Mouse (Mus musculus) lung, postnatal 4 days (tissue): ENCODE data around the gene Mamld1.
"Not testable (repeated sequence)": the region's sequence is repeated elsewhere in the genome, so short reads cannot be mapped to it uniquely, and the experiment has no call there.

ENCODE experiments used
- DNase-seq, 2 experiments: peaks; one replicate each; pipeline ENCODE4 v3.0.0; 2021

Mamld1 gene

DNA sequence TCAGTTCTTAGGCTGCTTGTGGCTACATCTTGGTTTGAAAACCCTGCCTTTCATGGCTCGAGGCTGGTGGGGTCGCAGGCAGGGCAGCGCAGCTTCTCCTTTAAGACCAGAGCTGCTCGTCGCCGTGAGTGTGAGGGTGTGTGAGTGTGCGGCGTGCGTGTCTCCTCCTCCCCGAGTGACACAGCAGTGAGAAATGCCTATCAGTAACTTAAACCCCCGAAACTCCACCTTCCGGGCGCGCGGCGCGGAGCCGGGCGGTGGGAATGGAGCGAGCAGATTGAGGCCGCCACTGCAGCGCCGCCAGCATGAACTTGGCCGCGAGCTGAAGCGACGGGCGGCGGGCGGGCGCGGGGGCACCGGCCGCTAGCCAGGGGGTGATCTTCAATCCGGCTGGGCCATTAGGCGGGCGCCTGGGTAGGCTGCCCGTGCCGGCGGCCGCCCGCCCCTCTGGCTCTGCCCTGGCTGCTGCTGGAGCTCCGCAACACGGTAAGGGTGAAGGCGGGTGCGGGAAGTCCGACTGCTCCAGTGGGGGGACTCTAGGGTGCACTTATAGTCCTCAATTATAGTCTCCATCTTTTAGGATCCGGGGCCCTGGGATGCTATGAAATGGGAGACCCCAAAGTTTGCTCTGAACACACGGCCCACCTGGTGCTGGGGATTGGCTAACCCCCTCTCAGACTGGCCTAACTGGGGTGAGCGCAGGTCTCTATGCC lies at the start of gene Mamld1:
Mamld1 (plus strand) TSS at position 393 of the 713 bp plus-strand sequence.
- DNase-seq = peak; percentile 77 to 88

DNA sequence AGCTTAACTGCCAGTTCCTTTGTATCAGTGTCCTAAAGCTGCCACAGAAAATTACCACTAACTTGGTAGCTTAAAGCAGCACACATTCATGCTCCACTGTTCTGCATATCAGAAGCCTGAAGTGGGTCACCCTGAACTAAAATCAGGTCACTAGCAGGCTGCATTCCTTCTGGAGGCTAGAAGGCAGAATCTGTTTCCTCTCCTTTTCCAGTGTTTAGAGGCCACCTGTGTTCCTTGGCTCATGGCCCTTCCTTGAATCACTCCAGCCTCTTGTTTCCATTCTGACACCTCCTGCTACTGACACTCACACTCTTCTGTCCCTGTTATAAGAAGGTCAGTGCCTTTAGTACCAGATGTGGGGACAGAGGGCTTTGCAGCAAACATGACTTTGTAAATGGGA lies 25.3 kb upstream of the Mamld1 start:
- DNase-seq = no peak

DNA sequence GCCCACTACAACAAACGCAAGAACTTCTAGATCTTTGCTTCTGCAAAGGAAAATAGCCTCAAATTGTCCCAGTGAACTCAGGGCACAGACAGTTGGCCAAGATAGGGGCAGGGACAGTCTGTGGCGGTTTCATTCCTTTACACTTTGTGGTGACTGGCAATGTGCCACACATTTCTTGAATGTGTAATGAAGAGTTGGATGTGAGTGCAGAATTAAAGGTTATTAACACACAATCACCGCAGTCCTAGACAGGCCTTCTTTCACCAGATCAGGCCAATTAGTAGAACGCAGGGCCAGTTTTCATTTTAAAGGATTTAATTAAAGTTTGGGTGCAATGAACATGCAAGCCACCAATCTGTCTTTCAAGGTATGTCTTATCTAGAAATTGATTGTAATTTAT lies 22.0 kb upstream of the Mamld1 start:
- no peak for DNase-seq

DNA sequence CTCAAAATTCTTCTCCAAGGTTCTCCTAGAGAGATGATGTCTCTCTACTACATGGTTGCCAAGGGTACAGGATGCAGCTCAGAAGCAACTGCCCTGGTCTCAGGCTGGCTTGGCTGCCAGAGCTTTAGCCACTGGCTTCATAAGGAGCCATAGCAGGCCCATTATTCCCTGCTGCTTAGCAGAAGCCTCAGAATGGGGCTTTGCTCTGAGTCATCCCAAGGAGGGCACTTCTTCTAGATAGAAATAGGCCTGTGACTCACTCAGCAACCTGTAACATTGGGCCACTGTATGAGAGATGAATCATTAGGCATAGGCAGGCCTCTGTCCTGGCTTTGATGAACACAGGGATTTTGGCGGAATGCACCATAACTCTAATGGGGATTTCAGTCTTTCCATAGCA lies 21.1 kb upstream of the Mamld1 start:
- not testable (repeated sequence) for DNase-seq

DNA sequence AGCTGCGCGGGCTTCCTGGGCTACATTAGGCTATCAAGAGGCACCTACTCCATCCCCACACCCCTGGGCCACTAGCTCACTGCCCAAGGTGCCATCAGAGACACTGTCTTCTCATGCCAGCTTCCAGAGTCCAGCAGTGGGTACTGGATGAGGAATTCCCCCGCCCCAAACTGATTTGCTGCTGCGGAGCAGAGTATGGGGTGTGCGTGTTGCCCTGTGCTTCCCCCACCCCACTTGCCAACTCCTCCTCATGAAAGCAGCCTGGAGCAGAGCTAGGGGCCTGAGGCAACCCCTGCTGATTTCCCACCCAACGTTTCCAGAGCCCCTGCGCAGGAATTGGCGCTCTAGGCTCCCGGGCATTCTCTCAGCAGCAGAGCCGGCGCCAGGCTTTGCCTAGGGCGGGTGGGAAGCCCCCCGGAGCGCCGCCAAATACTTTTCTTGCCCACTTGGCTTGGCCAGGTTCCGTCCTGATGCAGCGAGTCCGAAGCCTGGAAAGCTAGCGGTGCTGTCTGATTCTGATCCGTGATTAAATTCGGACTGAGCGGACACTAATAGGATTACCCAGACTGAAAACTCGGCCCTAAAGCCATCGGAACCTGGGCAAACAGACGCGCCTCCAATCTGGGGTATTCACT lies 738 bp downstream of the Mamld1 start:
- peak; percentile 22 to 25 for DNase-seq

DNA sequence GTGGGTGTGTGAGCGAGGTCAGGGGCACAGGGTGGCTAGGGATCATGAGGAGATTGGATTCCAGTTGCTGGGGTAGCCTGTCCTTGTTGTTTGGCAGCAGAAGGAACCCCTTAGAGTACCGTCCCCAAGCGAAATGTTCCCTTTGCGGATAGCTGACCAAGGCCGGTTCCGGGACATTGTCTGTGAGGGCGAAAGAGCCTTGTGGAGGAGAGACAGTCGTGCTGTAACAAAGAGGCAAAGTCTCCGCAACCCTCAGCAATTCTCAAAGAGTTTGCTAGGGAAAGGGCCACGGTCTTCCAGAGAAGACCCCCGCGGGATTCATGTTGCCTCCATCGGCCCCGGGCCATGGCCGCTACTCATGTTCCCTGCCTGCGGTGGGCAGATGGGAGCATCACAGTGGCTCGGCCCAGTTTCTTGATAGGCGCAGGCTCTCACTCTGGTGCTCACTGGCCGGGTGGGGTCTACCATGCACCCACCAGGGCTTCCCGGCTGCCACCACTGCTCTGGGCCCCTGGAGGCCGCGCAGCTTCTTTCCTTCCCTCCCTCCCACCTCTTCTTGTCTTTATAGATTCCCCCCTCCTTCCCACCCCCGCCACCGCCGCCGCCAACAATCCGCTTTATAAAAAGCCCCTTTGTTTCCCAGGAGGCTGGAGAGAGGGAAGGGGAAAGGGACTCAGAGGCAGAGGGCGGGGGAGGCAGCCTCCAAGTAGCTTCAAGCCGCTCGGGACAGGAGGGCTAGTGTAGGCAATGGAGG lies 1.5 kb downstream of the Mamld1 start:
- DNase-seq = peak; percentile 14 to 26

DNA sequence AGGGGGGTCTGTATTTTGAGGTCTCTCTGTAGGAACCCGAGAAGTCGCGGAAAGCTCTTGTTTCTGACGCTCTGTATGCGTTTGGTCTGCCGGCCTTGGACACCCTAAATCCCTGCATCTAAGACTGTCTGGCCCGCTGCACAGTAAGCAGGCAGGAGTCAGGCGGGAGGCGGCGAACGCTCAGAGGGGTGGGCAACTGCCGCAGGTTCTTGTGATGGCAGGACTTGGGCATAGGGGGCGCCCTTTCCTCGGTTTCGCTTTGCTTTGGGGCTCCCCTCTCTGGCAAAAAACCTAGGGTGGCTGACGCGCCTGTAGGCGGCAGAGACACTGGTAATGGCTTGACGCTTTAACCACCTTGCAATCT lies 2.0 kb downstream of the Mamld1 start:
- peak; percentile 77 to 83 for DNase-seq

DNA sequence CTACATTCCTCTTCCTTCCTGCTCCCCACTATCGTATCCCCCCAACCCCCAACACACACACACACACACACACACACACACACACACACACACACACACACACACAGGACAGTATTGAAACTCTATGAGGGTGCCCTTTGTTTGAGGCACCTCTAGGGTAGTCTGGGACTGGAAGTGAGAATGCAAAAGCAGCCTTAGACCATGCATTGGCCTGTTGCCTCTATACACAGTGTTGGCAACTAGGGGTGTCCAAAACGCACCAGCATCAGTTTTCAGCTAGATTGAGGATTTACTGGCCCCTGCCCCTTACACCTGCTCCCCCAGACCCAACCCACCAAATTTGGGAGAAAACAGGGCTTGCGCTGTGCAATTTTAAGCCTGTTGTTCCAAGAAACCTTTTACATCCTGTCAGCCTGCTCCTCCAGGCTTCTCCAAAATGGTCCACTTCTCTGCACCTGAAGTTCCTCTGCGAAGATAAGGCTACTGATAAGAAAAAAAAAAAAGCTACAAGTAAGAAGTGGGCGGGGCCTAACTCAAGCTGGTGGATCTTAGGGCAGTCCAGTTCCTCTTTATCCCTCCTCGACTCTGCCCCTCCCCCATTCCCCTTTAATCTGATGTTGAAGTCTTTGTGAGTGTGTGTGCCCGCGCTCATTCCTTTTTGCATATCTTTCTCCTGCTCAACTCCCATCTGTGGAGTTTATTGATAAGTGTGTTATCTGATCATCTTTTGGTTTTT lies 2.6 kb downstream of the Mamld1 start:
- DNase-seq = peak in 1 of 2 experiments; percentile 19

DNA sequence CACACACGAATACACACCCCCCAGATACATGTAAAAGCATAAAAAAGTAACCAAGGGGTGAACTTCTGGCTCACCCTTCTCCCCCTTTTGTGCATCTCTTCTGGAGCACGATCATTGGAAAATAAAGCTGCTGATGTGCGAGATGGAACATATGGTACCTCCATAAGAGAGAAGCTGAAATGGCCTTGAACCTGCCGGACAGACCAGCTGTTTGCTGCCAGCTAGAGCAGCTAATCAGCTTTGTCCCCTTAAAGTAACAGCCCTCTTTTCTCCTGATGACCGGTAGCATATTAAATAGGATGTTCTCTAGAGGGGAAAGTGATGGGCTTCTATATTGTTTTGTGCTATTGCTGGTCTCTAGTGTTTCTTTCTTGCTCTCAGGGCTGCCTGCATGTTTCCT lies 3.2 kb downstream of the Mamld1 start:
- DNase-seq = no peak

DNA sequence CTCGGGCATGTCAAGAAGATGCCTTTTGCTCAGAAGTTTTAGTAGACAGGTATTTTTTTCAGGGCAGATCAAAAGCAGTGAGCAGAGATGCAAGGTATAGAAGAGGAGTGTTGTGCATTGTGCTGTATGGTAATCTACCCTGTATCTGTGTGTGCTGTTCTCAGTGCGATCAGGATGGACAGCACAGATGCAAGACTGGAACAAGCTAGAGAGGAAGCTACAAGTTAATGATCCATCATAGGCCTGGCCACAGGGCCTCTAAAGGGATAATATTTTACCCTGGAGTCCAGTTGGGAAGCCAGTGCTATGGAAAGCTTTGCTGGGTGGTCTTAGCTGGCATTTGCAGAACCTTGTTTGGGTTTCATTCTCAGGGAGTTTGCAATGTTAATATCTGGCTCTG lies 6.9 kb downstream of the Mamld1 start:
- no peak for DNase-seq

DNA sequence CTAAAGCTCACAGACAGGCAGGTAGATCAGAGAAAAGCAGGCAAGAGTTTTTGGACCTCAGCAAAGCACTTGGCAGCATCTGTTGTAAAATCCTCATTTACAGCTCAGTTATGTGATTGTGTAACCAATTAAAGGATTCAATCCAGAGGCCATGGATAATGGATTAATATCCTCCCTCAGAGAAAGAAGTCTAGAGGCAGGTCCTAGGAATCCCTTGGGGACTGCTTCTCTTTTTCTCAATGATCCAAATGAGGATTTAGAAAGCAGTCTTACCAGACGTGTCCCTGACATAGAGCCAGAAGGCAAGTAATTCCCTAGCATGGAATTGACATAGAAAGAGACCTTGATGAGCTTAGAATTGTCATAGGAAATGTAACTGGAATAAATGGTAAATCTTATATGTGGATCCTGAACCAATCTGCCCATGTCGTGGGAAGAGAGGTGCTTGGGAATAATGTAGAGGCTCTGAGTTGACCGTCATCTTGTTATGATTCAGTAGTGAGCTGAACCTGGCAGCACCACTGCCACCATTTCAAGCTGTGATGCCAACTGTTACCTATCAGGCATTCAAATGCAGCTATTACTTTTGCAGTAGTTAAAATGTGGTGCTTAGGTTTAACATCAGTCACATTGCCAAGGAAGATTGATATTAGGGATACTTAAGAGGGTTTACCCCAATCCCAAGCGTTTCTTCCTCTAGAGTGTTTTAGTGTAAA lies 35.2 kb downstream of the Mamld1 start:
- DNase-seq = no peak

DNA sequence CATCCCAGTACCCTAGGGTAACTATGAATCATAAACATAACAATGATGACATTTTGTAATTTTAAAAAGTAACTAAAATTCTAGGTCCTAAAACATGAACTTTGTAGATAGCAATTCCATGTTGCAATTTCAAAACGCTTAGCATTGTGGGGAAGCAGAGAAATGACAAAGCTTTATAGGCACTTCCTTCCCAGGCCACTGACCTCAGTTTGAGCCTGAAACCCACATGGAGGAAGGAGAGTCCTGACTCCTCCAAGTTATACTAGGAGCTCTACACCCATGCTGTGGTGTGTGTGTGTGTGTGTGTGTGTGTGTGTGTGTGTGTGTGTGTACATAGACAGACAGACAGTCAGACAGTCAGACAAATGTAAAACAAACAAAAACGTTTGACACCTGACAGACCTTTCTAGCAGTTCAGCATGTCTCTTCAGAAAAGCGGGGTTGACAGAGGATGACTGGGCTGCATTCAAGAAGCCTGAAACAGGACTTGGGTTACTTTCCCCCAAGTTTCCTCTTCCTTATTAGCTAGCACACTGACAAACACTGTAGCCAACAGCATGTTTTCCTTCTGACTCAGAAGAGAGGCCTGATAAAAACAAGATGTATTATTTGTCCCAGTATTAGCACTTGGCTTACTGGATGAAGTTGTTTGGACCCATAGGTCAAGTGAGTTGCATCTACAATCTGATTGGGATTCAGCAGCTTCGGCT lies 37.5 kb downstream of the Mamld1 start:
- DNase-seq = no peak

DNA sequence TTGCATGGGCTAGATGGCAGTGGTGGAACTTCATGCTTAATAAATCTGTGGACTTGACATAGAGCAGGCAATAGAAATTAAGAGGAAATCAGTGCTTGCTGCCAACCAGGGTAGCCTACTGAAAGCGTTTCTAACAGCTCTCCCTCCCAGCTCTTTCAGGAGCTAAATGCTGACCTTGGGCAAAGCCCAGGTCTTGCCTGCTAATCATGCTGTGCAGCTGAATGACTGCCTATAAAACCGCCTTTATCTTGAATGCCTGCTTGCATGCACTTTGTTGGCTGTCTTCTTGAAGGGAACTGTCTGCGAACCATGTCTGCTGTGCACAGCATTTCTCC lies 38.0 kb downstream of the Mamld1 start:
- no peak for DNase-seq

DNA sequence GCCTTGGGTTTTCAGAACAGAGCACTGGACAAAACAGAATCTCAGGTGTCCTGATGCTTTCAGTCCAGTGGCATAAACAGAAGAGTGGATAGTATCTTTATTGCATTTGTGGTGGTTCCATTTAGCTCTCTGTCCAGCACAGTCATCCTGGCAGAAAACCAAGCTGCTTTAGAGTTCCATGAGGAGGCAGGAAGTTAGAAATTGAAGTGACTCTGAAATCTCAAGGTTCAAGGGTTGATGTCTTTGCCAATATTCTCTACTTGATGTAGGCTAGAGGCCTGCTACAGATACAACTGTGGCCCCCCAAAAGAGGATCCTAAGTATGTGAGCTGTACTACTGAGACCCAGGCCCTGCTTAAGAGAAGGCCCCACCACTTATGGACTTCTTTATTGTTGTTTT lies 55.8 kb downstream of the Mamld1 start:
- DNase-seq = no peak

DNA sequence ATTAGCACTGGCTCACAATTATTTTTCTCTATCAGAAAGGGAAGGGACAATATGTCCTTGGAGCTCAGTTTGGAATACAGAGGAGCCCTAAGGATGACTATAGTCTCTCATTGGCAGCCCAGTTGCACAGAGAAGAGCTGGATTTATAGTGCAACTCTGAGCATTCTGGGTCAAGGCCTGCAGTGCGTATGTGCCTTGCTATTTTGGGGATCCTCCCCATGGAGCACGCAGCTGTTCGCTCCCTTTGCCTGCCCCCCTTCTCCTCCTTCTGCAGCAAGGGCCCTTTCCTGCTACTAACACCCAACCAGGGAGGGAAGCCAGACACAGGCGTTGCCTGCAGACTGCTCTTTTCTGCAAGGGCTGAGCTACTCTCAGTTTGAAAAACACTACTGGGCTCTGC lies 56.3 kb downstream of the Mamld1 start:
- peak in 1 of 2 experiments; percentile 46 for DNase-seq

DNA sequence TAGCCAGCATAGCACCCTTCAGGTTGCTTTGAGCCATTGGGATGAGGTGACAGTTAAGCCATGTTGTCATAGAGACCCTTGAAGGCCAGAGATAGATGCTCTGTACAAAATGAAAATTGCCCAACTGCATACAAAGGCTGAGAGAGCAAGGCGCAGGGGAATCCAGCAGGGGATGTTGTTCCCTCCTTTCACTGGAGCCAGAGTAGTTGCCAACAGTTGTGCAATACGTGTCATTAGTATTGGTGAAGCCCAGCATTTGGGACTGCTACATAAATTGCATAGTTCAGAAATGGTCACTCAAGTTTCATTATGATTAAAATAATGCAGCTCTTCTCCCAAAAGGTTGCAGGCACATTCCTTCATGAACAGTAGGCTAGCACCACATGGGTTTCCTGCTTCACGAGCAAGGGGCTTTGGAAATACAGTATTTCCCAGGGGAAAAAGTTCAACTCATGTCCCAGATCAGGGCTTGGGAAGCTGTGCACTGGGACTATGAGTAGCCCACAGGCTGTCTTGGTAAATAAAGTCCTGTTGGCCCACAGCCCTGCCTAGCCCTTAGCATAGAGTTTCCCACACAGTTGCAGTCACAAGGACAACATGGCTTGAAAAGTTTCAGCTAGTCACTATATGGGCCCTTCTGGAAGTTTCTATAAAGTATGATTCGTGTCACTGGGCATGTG lies 58.1 kb downstream of the Mamld1 start:
- no peak for DNase-seq

DNA sequence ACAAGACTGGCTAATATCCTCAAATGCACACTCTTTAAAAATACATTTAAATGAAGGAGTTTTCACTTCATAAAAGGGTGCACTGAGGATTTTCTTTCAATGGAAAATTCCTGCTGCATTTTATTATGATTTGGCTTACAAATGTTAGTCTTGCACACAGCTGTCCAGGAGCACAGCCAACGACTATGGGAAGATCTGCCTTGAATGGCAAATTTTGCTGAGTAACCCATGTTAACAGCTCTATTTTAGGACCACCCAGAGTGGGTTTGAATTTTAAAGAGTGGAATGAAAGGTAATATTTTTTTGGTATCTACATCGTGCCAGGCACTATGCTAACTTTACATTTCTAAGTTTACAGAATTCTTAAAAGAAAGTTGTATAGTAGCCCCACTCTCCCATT lies 60.3 kb downstream of the Mamld1 start:
- DNase-seq = no peak

DNA sequence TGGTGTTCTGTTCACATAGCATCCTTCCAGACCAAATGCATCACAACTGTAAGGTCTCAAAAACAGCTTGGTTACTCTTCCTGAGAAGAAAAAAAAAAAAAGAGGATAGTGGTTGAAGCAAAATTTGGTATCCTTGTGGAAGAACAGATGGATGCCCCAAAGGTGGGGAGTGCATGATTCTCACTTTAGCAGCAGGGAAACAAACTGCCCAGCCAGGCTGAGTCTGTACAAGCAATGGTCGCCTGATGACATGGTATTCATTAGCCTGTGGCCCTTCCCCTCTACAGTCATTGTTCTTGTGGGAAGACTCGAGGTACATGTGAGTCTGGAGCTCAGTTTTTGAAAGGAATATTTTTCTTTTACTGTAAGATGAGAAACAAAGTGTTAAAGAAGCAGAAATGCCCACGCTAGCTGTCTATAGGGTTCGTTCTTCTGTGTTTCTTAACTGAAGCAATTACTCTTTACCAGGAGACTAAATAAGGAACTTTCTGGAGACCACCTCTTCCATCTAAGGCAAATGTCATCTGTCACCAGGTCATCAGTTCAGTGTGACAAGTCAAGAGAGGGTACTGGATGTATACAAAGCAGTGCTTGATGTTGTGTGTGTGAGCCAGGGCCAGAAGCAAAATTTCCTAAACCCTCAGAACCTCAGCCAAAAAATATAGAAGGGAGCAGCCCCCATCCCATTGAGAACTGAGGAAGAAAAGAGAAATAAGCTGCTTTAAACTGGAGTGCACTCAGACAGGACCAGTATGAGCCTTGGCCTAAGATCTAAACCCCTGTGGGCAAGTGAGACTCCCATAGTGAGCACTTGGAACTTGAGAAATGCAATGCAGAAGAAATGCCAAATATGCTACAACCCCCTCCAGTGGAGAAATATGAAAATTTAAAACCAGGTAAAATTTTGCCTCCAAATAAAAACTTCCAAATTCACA lies 72.6 kb downstream of the Mamld1 start:
- no peak for DNase-seq

DNA sequence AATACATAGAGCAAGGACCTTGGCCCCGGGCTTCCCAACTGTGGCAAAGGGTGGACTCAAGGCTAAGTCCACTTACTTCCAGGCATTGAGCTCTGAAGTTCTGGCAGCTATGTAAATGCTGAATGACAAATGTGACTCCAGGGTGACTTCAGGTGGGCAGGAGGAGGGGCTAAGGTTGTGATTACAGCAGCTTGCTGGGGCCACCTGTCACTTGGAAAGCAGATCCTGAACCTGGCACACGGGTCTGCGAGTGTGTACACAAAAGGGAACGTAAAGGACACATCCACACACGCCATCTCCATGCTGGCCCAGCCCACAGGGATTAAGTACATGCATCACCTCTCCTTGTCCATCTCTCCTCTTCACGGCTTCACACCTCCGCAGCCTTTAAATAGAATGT lies 75.0 kb downstream of the Mamld1 start:
- no peak for DNase-seq

DNA sequence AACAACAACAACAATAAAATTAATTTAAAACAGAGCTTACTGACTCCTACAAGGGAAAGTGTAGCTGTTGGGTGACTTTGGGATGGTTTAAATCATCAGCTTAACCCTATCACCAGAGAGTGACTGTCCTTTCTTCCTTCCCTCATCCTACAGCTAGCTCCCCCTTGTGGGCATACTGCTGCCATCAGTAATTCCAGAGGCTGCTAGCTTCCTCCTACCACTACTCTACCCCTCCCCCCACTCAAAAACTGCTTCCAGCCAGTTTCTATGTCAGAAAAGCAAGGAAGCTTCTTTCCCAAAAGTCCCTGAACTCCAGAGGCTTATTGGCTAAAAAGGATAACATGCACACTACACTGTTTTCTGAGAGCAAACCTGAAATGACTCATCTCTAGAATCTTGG lies 81.4 kb downstream of the Mamld1 start:
- peak in 1 of 2 experiments; percentile 42 for DNase-seq
